Mouse (Mus musculus) spleen, postnatal 14 days (tissue): Measurements from ENCODE around the gene Map4k5.

Experiments
- DNase-seq, 2 experiments: peaks; one replicate each; pipeline ENCODE4 v3.0.0; 2021 to 2022; ENCODE audit warnings: low spot score in 2 of 2

Map4k5 gene

DNA sequence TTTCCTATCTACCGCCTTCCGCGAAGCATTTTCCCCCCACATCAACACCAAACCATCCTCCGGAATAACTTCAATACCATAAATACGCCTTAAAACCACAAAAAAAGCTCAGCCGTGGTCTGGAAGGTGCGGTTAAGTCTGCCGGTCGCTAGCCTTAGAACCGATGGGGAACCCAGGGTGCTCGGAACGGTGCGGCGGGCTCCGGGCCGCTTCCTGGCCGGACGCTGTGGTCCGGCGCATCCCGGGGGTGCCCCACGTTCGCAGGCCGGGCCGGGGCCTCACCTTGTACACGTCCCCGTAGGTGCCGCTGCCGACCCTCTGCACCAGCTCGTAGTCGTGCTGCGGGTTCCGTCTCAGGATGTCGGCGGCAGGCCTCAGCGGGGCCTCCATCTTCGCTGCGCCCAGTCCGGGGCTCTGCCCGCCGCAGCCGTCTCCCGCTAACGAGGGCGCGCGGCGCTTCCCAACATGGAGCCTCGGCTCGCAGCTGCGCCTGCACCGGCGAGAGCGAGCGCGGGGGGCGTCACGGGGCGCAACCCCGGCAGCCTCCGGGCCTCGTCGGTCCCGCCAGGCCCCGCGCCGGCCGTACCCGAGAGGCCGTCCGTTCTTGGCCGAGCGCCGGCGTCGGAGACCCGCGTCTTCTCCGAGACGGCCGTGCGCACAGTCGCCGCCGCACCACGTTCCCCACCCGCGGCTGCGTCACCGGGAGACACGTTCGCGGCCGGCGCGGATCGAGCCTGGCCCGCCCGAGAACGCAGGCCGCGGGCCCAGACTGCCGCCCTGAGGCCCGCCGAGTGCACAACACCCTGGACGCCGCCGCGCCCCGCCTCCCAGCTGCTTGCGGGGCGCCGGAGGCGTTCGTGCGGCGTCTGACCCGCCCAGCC lies at the start of gene Map4k5, which contains the start of gene Atl1:
Map4k5 (minus strand) TSS at position 830 of the 881 bp plus-strand sequence.
Atl1 (plus strand) TSS at position 244 of the 881 bp plus-strand sequence.
- DNase-seq, result peak; percentile 82 to 89

DNA sequence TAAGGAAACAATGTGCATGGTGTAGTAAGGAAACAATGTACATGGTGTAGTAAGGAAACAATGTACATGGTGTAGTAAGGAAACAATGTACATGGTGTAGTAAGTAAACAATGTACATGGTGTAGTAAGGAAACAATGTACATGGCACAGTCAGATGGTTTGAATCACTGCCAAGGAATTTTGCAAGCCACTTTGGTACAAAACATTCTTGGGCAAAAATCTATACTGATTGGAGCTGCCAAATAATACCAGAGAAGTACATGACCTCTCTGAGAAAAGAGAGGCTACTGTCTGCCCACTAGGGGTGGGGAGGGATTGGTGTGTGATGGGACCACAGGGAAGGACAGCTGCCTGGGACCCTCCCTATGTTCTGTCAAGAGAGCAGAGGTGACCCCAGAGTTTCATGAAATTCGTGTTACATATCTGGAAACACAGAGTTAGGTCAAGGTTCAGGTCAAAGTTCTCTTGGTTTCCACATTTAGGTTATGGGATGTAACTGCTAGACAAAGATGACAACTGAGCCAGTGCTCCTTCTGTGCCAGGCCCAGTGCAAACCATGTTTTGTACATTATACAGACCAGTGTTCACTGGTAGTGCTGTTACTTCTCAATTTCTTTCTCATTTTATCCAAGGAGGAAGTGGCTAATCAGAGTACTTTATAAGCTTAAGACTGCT lies 48.8 kb upstream of the Map4k5 start:
- DNase-seq, result no peak

DNA sequence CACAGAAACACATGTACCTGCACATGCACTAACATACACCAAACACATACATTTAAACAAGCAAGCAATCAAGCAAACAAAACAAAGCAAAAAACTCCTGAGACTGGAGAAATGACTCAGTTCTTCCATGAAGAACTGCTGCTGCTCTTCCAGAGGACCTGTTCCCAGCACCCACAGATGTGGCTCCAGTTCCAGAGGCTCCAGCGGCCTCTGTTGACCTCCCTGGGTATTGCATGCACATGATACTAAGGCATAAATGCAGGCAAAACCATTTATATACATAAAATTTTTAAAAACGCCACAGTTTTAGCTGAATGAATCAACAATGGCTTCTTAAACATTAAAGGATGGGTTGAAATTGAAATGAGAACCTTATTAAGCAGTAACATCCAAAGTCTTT lies 46.3 kb upstream of the Map4k5 start:
- peak in 1 of 2 experiments; percentile 16 for DNase-seq

DNA sequence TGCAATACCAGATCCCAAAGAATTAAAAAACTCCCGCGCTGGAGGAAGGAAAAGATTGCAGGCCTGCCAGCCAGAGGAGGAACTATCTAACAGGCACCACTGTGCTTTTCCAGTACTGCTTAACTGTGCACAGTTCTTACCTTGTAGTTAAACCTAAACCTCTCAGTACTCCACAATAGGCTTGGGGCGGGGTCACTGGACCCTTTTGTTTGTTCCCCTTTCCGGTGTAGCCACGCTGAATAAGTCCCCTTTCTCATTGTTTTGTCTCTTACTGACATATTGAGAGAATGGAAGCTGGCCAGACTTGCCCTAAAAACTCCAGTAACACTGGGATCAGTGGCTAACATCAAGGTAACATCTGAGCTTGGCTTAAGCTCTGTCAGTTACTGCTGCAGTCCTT lies 44.7 kb upstream of the Map4k5 start:
- no peak for DNase-seq

DNA sequence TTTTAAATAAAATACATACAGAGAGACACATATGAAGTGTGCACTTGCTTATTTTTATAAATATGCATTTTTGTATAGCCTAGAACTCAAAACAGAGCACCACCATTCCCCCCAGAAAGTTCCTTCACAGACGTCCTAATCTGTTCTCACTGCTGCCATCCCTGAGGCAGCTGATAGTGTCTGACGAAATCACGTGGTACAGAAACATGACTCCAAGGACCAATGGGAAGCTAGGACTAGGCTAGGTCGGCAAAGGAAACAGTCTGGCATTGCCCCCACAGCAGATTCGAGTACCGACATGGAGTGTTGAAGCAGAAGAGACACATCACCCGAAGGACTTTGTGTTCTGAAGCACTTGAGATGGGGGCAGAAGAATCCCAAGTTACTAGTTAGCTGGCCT lies 33.7 kb upstream of the Map4k5 start:
- no peak for DNase-seq

DNA sequence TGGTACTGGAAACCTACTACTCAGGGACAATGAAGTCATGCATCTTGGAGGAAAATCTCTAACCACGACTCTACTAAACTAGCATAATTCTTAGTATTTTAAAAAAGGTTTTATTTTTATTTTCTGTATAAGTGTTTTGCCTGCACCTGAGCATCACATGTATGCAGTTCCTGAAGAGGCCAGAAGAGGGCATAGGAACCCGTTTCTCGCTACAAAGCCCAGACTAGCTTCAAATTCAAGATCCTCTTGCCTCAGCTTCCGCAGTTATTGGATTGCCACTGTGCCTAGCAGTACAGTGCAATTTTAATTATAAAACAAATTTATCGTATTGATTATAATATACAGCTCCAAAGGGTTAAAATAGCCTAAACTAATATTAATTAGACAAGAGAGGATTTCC lies 31.0 kb upstream of the Map4k5 start:
- DNase-seq, result peak in 1 of 2 experiments; percentile 33

DNA sequence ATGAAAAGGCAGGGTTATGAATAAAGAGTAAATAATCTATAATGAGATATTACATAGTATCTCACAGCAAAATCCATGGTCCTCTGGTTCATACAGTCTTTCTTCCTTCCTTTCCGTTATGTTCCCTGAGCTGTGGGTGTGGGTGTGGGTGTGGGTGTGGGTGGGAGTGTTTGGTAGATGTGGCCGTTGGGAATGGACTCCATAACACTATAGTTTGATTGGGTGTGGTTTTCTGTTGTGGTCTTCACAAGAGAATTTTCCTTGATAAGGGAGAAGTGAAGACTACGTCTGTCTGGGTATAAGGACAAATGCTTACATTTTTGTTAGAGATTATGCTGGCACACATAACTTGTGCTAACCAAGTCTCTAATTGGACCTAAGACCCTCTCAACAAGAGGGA lies 30.6 kb upstream of the Map4k5 start:
- DNase-seq, result no peak

DNA sequence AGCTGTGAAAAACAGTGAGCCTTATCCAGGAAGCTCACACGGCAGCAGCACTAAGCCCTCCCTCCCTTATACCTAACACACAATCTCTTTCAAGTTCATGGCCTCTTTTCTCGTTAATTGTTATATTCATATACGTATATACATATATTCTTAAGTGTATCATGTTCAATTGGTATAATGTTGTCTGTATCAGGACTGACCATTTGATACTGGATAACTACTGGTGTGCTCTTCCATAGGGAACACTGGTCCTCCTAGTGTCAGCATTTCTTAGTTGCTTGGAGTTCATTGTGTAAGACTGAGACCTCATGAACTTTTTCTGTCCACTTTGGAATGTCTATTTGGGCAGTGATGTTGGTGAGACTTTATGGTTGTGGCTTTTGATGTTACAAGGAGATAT lies 30.1 kb upstream of the Map4k5 start:
- DNase-seq, result no peak

DNA sequence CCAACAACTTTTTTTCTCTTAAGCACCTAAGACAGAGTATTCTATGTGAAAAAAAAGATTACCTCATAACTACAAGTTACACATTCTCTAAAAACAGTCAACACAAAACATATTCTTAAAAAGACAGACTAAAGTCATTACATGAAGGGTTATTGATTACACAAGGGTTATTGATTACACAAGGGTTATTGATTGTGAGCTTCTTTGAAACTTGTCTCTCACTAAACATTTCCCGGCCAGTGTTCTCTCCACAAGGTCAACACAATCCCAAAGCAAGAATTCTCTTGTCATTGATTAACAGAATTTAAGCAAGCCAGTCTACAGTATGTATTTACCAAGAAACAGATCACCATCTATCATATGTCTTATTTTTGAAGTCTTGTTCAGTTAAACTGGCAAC lies 29.1 kb upstream of the Map4k5 start:
- DNase-seq, result no peak

DNA sequence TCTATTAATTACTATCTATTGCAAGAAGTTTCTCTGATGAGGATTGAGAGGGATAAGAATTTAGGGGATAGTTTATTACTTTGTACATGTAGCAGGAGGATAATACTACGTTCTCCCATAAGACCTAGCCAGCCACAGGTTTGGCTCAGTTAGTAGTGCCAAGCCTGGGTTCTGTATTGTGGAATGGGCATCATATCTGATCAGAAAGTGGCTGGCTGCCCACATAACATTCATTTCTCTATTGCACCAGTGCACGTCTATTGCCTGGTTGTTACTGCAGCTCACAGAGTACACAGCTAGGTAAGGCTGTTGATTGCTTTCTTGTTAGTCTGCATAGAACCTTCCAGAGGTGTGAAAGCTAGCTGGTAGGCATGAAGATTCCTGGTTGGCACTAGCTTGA lies 24.9 kb upstream of the Map4k5 start:
- no peak for DNase-seq

DNA sequence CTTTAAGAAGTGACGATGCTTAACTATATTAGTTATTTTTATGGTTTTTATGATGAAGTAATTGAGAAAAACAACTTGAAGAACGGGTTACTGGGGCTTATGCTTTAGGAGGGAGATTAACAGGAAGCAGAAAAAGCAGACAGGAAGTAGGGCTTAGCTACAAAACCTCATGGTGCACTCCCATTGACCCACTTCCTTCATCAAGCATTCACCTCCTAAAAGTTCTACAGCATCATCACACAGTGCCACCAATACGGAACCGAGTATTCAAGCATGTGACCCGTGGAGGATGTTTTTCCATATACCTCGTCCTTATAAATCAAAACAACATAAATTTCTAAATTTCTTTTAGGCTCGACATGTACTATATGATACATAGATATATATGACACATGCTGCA lies 19.7 kb upstream of the Map4k5 start:
- DNase-seq, result no peak

DNA sequence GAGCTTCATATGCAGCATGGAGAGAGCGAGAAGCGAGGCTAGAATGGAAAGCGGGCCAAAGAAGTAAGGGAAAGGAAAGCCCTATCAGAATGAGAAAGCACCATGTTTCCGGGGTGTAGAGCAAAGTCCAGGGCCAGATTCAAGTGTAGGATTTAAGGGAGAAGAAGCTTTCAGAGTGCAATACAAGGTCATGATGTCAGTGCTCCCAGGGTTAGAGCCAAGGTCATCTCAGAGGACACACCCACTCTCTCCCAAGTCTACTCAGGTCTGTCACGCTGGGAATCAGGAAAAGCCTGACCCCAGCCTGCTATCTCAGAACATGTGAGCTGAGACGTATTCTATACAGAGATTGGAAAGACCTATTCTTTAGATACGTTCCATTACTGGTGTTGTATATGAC lies 18.9 kb upstream of the Map4k5 start:
- DNase-seq, result no peak

DNA sequence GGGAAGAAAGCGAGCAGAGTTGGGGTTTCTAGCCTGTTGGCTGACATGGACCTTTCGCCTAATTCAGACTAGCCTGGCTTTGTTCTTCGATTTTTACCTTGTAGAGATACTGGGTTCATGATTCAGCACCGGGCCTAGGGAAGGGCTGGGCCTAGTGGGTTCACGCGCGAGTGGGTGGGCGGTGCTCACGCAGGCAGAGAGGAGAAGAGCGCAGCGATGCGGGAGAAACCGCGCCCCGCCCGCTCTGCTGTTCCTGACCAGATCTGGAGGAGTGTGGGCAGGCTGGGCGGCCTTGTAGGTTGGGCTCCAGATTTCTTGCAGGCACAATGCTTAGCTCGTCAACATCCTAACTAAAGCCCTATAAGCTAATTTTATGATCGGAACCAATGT lies 15.5 kb upstream of the Map4k5 start:
- DNase-seq, result no peak

DNA sequence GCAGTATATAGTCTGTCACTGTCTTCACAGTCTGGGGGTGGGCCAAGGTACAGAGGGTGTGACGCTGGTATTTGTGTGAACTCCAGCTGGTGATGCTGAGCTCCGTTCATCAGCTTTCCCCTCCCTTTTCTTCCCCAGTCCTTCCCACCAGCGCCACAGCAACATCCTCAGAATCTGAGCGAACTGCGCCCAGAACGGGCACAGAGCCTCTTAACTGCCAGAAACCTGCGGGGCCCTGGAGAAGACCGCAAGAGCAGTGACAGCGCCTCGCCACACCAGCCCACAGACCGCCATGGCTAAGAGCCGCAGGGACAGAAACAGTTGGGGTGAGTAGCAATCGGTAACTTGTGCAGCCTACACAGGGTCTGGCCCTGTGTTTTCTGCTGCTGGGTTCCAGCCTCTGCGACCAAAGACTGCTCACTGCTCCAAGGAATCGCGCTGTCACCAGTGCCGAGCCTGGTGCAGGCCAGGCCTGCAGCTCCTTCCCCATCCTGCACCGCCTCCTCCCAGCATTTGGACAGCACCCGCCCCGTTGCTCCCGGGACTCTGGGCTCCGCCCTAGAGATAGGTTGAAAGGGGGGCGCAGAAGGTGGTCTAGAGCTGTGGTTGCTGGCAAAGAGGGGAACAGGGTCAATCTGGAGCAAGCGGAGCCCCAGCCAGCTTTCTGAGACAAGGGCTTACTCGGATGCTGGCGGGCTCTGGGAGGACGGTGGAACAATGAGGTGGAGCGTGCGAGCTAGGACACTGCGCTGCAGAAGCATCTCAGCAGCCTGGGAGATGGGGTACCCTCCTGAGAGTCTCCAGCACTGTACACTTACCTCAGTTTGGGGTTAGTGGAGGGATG lies 14.9 kb upstream of the Map4k5 start:
- DNase-seq, result no peak

DNA sequence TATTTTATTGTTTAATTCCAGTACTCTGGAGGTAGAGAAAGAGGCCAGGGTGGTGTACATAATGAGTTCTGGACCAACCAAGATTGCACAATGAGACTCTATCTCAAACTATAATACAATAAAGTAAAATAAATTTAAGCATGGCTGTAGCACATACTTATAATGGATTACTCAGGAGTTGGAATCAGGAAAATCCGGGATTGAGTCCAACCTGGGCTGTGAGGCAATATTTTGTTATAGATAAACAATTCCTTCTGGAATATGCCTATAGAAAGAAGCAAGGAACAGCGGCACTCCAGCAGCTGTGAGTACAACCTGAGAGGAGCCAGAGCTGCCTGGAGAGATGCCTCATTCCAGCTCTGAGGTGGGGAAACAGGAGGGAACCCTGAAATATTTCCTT lies 12.0 kb upstream of the Map4k5 start:
- DNase-seq, result no peak

DNA sequence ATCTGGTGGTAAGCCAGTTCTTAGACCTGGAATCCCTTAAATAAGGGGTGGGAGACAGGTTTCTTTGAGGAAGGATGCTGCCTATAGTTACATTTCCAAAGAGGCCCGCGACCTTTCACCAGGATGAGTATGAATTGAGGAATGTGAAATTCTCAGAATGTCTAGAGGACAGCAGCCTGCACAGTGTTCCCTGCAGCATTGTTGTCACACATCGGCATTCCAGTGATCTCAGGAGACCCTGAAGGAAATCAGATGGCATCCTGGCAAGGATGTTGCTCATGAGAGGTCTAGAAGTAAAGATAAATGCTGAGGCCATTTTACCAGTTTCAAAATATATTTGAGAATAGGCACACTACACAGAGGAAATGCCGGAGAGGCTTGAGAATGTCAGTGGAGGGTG lies 5.1 kb upstream of the Map4k5 start:
- no peak for DNase-seq

DNA sequence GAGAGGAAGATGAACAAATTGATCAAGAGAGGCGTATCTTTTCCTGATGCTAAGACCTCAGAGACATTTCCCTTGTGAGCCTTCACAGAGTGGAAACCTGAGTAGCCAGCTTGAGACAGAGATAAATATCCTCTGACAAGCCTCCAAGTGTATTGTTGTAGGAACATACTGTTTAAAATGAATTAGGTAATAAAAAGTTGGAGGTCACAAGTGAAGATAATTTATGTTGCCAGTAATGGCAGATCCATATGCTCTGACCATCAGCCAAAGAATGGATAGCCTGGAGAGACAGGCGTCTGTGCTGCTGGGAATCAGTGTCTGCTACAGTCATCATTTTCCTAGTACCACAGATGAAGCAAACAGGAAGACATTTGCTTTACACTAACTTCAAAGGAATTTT lies 2.0 kb upstream of the Map4k5 start:
- no peak for DNase-seq

DNA sequence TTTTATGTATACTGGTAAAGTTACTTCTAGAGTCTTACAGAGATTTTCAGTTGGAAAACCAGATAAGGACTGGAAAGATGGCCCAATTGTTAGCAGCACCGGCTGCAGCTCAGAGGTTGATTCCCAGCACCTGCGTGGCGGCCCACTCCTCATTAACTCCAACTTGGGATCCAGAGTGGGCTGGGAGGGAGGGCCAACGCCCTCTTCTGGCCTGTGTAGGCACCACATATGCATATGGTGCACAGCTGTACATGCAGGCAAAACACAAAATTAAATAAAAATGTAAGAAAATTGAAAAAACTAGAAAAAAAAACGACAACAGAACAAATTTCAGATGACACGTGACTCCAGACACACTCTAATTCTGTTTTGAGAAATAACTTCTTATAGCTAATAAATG lies 927 bp upstream of the Map4k5 start:
- no peak for DNase-seq

DNA sequence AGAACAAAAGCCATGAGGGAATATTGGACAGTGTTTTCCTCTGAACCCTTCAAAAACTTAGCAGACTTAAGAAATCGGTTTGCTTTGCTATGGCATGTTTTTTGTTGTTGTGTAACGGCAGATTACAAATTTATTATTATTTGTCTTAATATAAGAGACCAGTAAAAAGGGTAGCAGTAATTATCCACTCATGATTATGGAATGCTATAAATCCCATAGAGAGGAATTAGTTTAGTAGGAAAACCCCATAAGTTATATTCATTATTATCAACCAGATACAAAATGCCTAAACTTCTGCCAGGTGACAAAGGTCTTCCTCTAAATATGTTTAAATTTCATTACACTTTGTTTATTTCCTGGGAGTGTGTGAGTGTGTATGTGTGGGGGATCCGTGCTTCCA lies 1.3 kb downstream of the Map4k5 start:
- DNase-seq, result no peak

DNA sequence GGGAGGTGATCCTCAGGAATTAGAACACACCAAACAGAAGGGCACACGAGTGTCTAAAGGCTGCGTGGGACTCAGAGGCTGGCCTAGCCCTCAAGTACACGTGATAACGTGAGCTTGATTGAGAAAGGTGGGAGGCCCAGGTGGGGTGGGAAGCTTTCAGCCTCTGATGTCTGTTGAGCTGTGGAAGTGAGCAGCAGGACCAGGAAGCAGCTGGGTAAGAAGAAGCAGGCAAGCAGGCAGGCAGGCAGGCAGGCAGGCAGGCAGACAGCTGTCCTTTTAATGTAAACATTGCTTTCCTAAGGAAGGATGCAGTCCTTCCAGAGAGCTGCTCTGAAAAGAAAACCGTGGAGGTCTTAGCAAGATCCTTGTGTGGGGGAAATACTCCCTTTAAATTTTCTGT lies 2.5 kb downstream of the Map4k5 start:
- DNase-seq, result no peak

DNA sequence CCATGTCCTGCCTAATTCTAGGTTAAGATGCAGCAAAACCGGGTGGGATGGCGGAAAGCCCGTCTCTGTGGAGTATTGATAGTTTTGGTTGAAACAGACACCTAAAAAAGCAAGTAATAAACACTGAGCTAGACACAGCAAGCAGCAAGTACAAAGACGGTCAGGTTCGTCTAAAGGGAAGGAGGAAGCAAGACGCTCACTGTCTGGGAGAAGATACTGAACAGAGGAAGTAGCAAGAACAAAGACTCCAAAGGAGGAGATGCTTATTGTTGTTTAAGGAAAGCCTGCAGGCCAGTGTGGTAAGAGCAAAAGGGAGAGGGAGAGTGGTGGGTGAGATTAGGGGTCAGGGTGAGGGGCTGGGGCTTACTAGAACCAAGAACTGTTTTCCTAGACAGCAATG lies 2.9 kb downstream of the Map4k5 start:
- no peak for DNase-seq

DNA sequence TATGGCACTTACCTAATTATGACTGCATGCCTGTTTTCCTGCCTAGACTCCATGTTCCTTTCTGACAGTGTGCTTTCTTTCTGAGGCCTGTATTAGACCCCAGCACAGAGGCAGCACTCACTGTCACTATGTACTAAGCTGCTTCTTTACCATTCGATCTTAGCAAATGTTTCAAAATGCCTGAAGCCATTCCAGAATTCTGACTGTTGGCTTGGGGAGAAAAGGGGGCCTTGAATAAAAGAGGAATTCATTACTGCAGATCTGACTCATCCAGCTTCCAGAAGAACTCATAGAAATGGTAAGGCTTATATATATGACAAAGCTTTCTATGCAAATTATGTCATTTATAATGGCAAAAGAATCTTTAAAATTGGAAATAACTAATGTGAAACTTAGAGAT lies 4.7 kb downstream of the Map4k5 start:
- DNase-seq, result no peak
